Mouse (Mus musculus): Measurements from ENCODE around the gene Ifnl3. TPM values are rescaled to one million over a fixed set of nuclear protein-coding genes. Genes with fewer than 3 reads are reported as not detected.

Gene Ifnl3
- total RNA-seq, 2 experiments from 2014 or later, result not detected

GRCm38 (mm10) chr7:28547154-28547553 is 24.5 kb downstream of the Ifnl3 start, which contains the start of gene Nccrp1:
Gene Nccrp1 (minus strand): TSS chr7:28547254.
- no peak for DNase-seq

DNA sequence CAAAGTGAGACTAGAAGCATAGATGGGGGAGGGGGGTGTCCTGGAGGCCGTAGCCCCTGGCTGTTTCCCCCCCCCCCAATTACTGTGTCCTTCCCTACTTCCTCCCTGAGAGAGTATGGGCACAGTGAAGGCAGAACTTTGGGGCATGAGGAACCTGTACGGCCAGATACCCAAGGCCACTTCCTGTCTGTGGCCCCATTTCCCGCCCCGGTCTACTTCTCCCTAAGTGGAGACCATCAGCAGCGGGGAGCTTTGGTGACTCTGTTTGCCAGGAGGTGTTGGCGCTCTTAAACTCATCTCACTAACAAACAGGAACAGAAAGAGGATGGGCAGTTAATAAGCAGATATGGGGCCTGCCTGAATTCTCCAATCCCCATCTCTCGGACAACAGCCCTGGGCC is 25.0 kb downstream of the Ifnl3 start:
- DNase-seq, result no peak

DNA sequence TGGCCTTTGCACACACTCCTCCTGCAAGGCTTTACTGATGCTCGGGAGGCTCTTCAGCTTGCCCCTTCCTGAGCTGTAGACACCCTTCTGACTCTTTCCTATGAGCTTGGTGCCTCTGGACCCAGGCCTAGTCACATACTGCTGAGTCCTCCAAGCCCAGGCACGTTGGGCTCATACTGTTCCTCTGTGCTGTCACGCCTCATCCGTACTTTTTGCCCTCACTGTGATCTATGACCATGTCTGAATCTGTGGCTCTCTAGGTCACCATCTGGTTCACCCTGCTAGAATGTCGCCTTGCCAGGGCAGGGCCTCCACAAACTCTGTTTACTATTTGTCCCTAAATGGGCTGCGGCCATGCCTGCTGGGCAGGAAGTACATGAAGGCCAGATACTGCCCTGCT is 30.4 kb downstream of the Ifnl3 start:
- DNase-seq, result no peak

- no peak for DNase-seq
These were observed 33.4 kb downstream of the Ifnl3 start for GRCm38 (mm10) chr7:28555939-28556535.

DNA sequence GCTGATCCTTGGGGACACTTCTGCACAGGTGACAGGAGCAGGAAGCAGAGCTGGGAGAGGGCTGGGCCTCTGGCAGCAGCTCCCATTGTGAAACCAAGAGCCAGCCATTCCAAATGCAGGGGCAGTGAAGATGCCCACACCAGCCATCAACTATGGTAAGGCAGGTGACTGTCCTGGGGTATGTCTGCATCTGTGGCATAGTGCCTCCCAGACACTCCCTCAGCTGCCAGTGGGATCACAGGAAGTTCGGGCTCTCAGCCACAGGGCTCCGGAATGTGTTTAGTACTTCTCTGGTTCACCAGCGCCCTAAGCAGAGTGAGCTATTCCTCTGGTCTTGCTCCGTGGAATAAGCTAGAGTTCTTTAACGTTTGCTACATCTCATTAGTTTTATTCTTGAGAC is 34.4 kb downstream of the Ifnl3 start:
- no peak for DNase-seq

DNA sequence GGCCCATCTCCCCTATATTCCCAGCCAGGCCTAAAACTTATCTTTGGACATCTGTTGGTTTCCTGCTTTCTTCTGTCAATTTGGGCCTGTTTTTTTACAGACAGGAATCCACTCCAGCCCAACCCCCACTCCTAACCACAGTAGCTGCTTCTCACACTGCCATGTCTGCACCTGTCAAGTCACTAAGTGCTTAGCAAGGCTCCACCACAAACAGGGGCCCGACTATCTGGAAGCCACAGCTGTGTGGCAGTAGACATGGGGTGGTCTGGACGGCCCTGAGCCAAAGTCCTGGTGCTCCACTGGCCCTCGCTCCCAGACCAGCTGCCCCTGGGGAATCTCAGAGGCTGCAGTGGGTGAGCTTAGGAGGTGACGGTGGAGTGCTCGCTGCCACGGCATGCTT is 35.1 kb downstream of the Ifnl3 start:
- no peak for DNase-seq

DNA sequence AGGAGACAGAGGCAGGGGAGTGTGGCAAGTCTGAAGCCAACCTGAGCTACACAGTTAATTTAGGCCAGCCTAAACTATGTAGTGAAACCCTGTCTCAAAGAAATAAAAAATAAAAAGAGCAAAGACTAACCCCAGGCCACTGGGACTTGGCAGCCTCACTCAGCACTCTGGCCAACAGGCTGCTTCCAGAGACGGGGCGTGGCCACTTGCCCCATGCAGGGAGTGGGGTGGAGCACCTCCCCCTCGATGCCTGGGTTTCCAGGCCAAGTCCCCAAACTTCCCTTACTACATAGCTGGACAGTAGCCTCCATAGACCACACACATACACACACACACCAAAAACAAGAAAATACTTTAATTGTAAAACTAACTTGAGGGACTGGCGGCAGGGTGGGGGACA is 35.9 kb downstream of the Ifnl3 start:
- peak; percentile 66 to 79 for DNase-seq

DNA sequence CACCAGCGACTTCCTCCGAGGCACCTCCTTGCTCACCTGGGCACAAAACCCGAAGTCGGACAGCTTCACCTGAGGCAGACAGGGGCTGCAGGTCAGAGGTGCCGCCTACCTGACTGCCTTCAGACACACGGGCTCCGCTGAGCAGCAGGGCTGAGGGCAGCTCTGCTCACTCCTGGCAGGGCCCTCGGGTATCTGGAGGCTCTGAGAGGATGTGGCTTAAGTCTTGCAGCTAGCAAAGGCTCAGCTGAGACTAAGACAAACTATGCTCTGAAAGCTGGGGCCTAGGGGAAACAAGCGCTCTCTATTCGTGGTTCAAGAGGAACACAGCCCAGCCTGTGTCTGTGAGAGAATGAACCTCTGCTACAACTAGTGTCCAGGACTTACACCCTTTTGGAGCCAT is 38.2 kb downstream of the Ifnl3 start:
- DNase-seq, result no peak

- DNase-seq, result no peak
These were observed 39.3 kb downstream of the Ifnl3 start for GRCm38 (mm10) chr7:28561967-28562366.

DNA sequence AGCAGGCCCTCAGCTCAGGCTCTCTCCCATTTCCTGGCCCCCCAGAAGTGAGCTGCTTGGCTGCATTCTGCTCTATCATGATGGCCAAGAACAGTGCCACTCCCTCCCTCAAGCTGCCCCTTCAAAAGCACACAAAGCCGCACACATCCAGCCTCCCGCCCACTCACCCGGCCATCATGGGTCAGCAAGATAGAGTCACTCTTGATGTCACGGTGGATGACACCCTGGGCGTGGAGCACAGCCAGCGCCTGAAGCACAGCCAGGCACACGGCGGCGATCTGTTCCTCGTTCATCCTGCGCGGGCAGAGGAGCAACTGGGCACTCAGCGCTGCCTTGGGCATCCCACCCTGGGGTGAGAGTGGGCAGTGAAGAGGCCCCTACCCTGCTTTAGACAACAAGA is 39.7 kb downstream of the Ifnl3 start:
- DNase-seq, result no peak

DNA sequence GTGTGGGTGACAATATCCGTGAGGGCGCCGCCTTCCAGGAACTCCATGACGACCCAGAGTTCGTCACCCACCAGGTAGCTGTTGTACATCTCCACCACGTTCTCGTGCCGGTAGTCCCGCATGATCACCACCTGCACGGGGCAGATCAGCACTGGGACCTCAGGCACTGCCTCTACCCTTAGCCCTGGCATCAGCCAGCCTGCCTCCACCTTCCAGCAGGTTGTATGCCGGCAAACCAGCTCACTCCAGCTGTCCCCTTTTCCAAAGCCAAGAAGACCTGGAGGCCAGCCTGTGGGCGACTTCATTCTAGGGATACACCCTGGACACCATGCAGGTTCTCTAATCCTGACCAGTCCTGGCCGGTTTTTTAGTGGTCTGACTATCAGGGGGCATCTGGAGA is 40.3 kb downstream of the Ifnl3 start:
- DNase-seq, result no peak

DNA sequence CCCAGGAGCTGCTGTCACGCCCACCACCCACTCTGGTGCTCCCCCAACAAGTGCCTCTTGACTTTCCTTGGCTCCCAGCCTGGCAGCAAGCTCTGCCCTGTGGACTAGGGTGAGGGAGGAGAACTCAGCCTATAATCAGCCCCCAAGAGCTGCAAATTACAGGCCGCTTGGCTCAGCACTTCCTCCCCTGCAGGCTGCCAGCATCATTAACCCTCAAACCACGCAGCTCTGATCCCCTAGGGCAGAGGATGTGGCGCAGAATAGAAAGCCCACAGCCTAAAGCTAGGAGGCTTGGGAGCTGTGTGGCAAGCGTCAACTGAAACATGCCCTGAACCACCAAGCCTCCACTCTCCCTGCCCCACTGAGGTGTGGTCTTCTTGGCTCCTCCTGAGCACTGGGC is 42.8 kb downstream of the Ifnl3 start:
- DNase-seq, result no peak

GRCm38 (mm10) chr7:28567539-28567938 is 44.9 kb downstream of the Ifnl3 start:
- no peak for DNase-seq

GRCm38 (mm10) chr7:28568253-28568652 is 45.6 kb downstream of the Ifnl3 start:
- peak; percentile 60 to 84 for DNase-seq

GRCm38 (mm10) chr7:28570291-28570981 is 47.8 kb downstream of the Ifnl3 start:
- peak; percentile 41 to 55 for DNase-seq

DNA sequence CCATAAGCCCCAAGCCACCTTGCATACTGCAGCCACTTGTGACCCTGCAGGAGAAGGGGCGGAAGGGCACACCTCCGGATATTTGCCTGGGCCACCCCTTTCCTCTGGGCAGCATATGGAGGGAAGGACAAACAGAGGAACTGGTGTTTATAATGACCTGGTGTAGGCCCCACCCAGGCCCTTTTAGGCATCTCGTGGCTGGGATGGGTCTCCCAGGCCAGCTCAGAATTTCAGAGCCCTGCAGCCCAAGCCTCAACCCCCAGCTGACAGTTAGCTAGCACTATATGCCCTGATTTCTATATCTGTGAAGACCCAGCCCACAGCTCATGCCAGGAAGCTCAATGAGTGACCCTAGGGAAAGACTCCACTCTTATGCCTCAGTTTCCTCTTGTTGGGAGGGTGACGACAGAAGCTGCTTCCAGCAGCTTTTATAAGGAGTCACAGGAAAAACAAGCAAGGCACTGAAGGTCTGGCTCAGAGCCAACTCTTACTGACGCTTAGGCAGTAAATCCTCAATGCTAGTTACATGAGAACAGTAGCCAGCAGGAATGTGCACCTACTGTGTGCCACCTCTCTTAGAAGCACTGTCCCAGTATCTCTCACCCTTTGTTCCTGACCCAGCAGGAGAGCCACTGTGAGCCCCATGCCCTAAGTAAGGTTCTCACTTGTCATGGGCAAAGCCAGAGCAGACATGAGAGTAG is 48.5 kb downstream of the Ifnl3 start:
- peak in 1 of 2 experiments; percentile 41 for DNase-seq

DNA sequence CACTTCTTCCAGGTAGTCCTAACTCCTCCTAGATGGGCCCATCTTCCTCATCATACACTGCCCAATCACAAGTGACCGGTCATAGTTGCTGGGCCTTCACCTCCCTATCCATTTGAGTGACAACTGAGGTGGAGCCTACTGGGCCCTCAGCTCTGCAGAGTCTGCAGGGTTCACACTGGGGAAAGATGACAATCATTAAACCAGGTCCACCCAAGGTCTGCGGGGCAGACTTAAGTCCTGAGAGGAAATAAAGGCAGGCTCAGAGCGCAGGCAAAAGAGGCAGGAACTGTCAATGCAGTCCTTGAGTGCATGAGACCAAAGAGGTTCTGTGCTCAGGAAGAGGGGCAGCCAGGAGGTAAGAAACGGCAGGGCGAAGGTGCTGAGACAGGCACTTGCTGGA is 50.1 kb downstream of the Ifnl3 start:
- no peak for DNase-seq

DNA sequence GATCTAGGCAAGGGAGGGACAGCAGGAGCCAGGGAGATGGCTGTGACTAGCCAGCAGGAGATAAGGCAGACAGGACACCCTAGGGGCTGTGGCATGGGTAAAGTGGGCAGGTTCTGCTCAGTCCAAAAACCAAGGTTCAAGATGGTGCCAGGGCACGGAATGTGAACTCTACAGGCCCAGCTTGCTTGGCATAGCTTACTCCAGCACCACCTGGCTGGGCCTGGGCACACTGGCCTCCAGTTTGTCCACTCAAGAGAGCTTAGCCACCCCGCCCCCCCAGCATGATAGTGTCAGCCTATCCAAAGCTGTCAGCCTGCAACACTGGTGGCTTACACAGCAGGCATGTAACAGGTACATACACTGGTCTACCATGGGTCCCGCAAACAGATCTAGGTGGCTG is 50.6 kb downstream of the Ifnl3 start:
- DNase-seq, result no peak

Small RNAs within 50 kb of the gene (microRNA-seq; reads per million reads assigned to microRNA genes)
- gene Mir7049, result 0 to 1.1 reads per million in 2 experiments

Other genes with a start within 250 kb of the Ifnl3 start
- 10 to 100 TPM; 13.9 to 15.5 TPM for gene Eid2b, start 245.1 kb upstream of the Ifnl3 start, total RNA-seq (2021)
- not detected for gene Selenov, start 231.7 kb upstream of the Ifnl3 start, total RNA-seq (2021)
- gene Dll3, start 220.6 kb upstream of the Ifnl3 start, total RNA-seq (2021), result not detected
- gene Timm50, start 210.8 kb upstream of the Ifnl3 start, total RNA-seq (2021), result 10 to 100 TPM; 66.3 to 66.6 TPM
- 10 to 100 TPM; 53.4 to 60.9 TPM for gene Supt5, start 184.1 kb upstream of the Ifnl3 start, total RNA-seq (2021)
- gene Rps16, start 172.2 kb upstream of the Ifnl3 start, total RNA-seq (2021), result 100 to 1,000 TPM; 517 to 602 TPM
- gene Plekhg2, start 150.2 kb upstream of the Ifnl3 start, total RNA-seq (2021), result 10 to 100 TPM; 11.3 to 13.4 TPM
- gene Zfp36, start 142.6 kb upstream of the Ifnl3 start, total RNA-seq (2021), result 10 to 100 TPM; 18.4 to 27.3 TPM
- gene Med29, start 130.1 kb upstream of the Ifnl3 start, total RNA-seq (2021), result 10 to 100 TPM; 21.8 TPM
- 10 to 100 TPM; 39.5 to 44.5 TPM for gene Paf1, start 129.9 kb upstream of the Ifnl3 start, total RNA-seq (2021)
- gene Gmfg, start 85.4 kb upstream of the Ifnl3 start, total RNA-seq (2021), result 1 to 10 TPM; 5.4 to 7.8 TPM
- under 1 TPM; 0.46 to 0.65 TPM for gene Lrfn1, start 70.9 kb upstream of the Ifnl3 start, total RNA-seq (2021)
- not detected for gene Ifnl2, start 12.4 kb upstream of the Ifnl3 start, total RNA-seq (2021)
- gene Sycn, start 18.0 kb downstream of the Ifnl3 start, total RNA-seq (2021), result not detected
- not detected for gene Nccrp1, start 24.4 kb downstream of the Ifnl3 start, total RNA-seq (2021)
- gene Samd4b, start 75.3 kb downstream of the Ifnl3 start, total RNA-seq (2021), result 10 to 100 TPM; 19.6 to 22.1 TPM
- 1 to 10 TPM; 8.8 to 9.9 TPM for gene Pak4, start 75.3 kb downstream of the Ifnl3 start, total RNA-seq (2021)
- gene Acp7, start 108.5 kb downstream of the Ifnl3 start, total RNA-seq (2021), result not detected
- under 1 TPM; 0.12 to 0.23 TPM for gene Fbxo27, start 170.0 kb downstream of the Ifnl3 start, total RNA-seq (2021)
- under 1 TPM; 0.62 to 0.82 TPM for gene Fbxo17, start 194.0 kb downstream of the Ifnl3 start, total RNA-seq (2021)
- gene Mrps12, start 219.0 kb downstream of the Ifnl3 start, total RNA-seq (2021), result 10 to 100 TPM; 59.4 to 60.4 TPM
- 10 to 100 TPM; 14.7 to 15.5 TPM for gene Sars2, start 219.2 kb downstream of the Ifnl3 start, total RNA-seq (2021)
- not detected for gene Ccer2, start 233.3 kb downstream of the Ifnl3 start, total RNA-seq (2021)
- gene Sirt2, start 243.9 kb downstream of the Ifnl3 start, total RNA-seq (2021), result 10 to 100 TPM; 84.3 to 88.4 TPM
- 10 to 100 TPM; 25.8 to 26.8 TPM for gene Nfkbib, start 244.7 kb downstream of the Ifnl3 start, total RNA-seq (2021)